Mouse (Mus musculus): ENCODE measurements around the gene Uhrf1.

- TF ChIP-seq CTCF (IDR thresholded peaks at IDR 0.05; ENCODE audit: extremely low read depth, insufficient read length, insufficient replicate concordance, low read depth, low read length) (no peak), POLR2A (IDR thresholded peaks at IDR 0.05; ENCODE audit: low read depth, low read length) (no peak)
Observed at GRCm38 (mm10) chr17:56303847-56304586, 896 bp downstream of the Uhrf1 start.

All from small intestine, adult 2 months (tissue).